Mouse (Mus musculus) urinary bladder, adult 18-20 months (tissue): ENCODE measurements at regions not wholly inside any gene's neighbourhood (a gene's known extent, or its start where the extent isn't known, plus 50 kb on each side); places are given as distances from the start of the nearest gene placed in this dataset.

Experiments
- DNase-seq, 2 experiments: peaks; one replicate each; pipeline ENCODE4 v3.0.0; 2022; ENCODE audit warnings: low spot score in 2 of 2, mixed read lengths in 2 of 2

DNA sequence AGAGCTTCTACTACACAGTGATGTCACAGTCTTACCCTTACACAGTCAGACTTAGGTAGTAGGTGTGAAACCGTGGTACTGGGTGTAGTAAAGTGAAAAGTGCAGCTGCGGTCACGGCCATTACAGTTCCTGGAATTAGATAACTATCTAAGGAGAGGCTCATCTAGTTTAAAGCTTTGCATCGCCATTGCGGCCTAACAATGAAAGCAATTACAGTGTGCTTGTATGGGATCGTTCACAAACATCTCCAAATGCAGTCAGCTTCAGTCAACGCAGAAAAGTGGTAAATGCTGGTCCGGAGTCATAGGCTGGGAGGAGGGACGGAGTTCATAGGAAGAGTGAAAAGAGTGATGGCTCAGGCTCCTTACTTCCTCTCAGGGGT is 106.0 kb upstream of the Col1a2 start:
- no peak for DNase-seq

DNA sequence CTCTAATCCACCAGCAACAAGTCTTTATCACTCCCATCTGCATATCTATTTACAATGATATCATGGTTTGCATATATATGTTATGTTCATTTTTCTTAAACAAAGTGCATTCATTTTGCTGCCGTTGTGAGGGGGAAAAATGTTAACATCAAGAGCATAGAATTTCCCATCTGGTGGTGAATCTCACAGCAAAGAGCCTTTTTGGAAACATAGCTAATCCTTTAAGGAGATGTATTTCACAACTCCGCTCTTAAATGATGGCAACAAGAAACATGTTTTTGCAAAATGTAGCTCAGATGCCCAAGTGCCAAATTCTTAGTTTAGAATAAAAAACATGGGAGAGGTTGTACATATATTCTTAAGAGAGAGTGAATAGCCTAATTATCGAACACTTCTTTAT is 99.3 kb upstream of the Col1a2 start:
- no peak for DNase-seq

DNA sequence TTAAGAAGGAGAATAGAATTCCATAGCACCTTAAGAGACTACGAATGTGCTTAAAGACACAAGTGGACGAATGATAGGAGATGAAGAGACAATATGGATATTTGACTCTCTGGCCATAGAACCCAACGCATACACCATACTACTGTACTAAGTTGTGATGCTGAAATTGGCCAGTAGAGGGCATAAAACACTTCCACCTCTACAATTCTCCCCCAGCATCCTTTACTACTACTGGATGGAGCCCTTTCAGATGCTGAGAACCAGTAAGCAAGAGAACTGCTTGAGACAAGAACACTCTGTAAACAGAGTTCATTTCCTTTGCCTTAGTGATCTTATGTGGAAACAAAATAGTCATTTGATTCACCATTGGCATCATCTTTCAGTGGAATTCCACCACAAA is 96.9 kb upstream of the Col1a2 start:
- DNase-seq: no peak

DNA sequence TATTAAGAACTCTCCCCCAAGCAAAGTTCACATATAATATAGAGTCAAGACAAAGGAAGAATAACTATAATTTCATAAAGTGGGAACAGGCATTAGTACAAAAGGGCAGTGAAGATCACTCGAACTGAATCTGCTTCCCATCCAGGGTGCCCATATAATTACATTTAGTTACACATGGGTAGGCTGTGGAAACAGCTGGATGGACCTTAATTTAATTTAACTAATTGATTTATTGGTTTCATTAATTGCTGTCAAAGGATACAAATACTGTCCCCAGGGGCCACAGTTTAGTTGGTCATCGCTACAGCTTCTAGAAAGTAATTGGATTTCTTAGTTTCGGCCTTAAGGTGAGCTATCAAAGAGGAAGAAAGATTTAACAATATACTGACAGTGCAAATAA is 91.4 kb upstream of the Col1a2 start:
- no peak for DNase-seq

DNA sequence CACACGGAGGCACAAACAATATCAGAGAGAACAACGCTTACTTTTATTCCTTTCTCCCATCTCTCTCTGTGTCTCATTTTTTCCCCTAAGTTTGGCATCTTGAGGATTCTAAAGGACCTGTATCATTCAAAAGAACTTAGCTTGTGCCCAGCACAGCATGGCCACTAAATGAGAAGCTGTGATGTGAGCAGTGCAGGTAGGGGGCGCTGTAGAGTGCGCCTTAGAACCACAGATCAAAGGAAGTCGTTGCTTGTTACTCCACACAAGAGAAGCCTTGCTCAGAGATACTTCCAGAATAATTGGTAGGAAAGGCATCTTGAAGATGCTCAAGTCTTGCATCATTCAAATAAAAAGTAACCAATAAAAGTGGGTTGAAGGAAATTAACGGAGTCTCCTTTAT is 90.4 kb upstream of the Col1a2 start:
- peak in 1 of 2 experiments; percentile 27 for DNase-seq

DNA sequence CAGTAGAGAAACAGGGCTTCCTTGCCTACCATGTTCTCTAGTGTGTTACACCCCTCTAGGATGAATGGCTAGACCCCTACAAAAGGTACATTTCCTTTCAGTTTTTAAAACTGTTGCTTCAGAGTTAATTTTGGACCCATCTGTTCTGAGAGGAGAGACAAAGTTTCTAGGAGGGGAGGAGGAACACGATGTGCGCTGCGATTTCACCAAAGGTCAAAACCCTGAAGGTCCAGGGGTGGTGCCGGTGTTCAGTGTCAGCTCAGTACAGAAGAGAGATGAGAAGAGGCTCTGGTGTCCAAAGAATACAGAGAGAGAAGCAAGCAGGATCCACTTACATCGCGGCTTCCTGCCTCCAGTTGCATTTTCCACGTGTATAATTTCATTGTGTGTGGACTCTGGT is 89.4 kb upstream of the Col1a2 start:
- no peak for DNase-seq

DNA sequence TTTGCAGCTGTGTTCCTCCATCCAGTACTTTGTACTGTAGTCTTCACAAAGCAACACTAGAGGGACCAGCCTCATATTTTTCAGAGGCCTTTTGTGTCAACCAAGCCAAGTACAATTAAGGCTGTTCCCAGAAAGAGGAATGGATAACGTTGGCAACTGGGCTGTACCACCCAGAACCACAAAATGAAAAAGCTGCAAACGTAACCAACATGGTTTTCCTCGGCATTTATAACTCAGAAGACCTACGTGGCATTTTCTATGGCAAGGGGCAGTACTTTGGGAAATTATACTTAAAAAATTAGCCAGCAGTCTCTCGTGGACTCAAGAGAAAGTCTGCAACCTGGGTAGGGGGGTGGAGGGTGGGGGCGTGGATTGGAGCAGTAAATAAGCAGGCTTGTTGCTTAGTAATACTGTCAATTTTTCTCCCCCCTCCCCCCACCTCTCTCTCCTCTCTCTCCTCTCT is 87.3 kb upstream of the Col1a2 start:
- peak in 1 of 2 experiments; percentile 13 for DNase-seq

DNA sequence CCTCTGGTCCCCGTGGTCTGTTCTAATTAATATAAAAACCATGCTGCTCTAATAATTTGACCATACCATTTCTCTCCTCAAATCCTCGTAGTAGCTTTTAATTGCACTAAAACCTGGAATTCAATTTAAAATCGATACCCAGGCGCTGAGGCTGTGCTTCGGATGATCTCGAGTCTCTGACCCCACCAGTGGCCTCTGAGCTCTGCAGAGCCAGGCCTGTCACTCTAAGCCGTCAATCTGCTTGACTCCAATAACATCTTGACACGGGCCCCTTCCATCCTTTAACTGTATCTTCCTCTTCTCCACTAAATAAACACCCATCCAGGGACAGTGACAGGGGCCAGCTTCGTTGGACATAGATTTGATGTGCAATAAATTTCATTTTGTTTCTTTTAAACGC is 86.2 kb upstream of the Col1a2 start:
- DNase-seq: no peak

DNA sequence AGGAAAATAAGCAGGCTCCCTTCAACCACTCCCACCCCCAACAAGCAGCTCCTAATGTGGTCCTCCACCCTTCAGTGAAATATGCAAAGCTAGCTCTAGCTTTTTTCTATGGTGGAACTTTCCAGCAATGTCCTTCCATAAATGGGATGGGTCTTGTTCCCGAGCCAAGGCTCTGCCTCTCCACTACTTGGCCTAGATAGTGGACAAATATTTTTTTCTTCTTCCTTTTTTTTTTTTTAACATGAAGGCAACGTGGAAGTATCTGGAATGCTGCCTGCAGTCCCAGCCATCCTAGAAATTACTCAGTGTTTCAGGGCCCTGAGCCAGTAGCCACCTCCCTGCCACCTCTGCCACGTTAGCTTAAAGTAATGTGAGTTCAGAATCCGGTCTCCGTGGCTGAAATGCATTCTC is 85.7 kb upstream of the Col1a2 start:
- peak in 1 of 2 experiments; percentile 59 for DNase-seq

DNA sequence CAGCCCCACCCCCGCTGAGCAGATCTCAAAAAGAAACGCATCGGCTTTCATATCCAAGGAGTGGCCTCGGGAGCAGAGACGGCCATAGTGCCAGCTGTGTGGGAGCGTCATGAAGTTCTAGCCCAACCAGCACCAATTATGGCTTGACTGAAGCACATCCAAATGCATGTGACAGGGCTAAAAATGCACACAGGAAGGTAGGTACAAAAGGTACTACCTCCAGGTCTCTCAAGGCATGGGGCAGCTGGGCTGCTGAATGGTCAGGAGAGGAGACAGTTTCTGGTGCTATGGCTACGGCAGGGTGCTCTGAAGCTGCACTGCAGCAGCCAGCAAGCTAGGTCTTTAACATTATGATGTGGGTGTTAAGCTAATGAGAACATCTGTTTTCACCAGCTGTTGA is 83.1 kb upstream of the Col1a2 start:
- DNase-seq: no peak

DNA sequence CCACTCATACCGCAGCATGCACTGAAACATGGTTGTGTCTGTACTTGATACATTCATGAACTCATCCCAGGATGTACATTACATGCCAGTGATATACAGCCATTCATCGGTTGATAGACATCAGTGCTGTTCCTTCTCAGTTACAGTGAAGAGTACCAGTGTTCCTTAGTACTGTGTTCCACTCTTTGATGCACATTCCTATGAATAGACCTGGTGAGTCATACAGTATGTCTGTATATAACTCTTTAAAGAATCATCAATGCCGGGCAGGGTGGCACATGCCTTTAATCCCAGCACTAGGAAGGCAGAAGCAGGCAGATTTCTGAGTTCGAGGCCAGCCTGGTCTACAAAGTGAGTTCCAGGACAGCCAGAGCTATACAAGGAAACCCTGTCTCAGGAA is 77.5 kb upstream of the Col1a2 start:
- no peak for DNase-seq

DNA sequence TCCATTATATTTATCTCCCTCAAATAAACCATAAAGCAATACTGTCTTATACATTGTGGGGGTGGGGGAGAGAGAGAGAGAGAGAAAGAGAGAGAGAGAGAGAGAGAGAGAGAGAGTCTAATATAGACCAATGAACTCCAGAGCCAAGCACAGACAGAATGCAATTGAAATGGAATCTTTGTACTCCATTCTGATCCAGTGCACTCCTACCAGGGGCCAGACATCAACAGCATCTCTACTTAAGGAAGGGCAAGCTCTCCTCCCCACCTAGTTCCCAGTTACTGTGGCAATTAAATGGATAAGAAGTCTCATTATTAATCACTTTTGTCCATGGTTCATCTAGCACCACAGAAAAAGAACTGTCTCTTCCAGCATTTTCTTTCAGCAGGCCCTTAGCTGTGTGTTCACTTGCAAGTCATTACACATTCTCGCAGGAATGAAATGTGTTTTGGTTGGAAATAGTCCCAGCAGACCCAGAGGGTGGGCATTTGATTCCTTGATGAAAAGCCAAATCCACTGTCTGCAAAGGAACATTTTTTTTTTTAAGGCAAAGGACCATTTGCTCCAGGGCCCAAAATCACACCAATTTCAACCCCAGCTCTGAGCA is 73.8 kb upstream of the Col1a2 start:
- DNase-seq: no peak

DNA sequence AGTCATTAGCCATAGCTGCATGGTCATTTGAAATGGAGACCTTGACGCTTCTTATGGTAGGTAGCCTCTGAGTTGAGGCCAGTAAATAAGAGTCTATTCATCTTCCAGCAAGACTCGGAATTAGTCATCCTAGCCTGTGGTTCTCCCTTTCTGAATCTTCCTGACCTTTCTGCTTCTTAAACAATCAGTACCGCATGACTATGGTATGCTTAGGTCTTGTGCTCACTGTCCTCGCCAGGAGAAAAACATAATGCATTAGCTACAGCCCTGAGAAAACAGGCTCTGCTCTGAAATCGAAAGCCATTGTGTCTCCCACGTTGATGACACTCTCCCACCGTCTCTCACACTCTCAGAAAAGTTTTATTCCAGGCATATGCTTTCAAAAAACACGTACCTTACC is 72.4 kb upstream of the Col1a2 start:
- DNase-seq: no peak

DNA sequence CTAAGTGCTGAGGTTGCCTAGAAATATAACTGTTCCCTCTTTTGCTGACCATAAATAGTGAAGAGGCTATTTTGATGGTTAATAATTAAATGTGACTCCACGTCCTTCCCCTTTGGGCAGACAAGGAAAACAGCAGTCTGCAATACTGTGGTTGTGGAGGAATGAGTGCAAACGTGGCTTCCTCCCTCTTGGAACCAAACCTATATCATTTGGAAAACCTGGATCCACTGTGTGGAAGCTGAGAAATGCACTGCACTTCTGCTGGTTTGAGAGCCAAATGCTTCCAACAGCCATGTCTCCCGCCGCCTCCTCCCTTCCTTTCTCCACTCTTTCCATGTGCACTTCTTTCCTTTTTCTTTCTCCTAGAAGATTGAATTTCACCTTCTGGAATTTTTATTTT is 68.2 kb upstream of the Col1a2 start:
- DNase-seq: no peak

DNA sequence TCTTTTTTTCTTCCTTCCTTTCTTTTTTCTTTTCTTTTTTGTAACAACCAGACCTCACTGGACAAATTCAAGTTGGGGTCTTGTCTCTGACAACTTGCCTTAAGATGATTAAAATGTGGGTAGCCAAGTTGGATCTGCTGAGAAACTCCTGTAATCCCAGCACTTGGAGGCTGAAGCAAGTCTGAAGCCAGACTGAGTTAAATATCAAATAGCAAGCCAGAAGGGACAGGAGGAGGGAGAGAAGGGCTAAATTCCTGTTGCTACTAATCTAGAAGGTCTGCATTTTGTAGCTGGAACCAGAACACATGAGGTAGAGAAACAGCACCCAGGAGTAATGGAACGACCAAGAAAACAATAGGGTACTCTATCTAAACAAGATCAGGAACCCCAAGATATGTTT is 67.7 kb upstream of the Col1a2 start:
- DNase-seq: no peak

DNA sequence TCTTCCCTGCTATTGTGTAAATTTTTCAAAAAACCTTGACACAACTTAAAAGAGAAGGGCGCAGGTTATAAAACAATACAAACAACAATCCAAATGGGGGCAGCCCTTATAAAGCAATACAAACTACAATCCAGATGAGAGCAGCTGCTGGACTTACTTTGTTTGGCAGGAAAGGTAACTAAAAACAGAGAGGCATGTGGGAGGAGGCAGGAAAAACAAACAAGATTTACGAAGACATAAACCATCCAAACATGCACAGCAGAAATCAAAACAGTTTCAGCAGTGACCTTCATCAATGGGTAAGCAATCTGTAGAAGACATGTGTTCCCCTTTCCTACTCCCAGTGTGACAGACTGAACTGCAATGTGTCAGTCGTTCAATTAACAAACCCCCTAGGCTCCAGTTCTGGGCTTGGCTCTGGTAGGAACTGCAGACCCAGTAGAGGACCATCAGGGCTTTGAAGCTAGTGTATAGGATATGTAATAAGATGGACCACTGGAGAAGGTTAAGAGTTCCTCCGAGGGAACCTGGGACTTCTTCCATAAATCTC is 62.9 kb upstream of the Col1a2 start:
- DNase-seq: no peak

DNA sequence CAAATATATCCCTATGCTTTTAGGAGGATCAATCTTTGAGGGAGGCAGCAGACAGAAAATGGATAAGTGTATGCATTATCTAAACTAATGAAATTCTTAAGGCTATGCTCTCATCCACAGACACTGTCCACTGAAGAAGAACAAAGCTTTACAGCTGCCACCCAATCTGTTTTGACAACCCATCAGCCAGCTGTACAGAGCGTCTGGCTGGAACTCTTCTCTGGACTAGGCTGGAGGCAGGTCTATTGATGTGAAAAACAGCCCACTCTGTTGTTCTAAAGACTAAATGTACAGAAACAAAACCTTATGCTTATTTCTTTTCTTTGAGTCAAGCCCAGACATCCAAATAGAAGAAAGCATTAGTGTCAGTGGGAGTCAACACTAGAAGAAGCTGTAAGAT is 58.7 kb upstream of the Col1a2 start:
- DNase-seq: no peak

DNA sequence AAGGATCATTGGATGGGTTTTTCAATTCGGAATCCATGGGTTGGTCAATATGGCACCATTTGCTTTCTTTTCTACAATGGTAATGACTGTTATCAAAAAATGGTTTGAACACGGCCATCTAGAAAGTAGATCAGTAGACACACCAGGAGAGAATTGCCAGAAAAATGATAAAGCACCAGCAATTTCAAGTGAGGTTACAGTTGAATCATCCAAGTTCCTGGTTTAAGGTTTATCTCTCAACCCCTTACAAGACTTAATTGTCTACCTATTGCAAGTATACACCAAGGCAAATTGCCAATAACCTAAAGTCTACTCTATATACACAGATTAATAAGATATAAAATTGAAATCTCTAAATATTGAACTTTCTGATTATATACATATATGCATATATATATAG is 53.4 kb upstream of the Col1a2 start:
- DNase-seq: no peak
